Mouse (Mus musculus) ES-E14 (cell line): ENCODE measurements at regions not wholly inside any gene's neighbourhood (a gene's known extent, or its start where the extent isn't known, plus 50 kb on each side); places are given as distances from the start of the nearest gene placed in this dataset.

ENCODE experiments used
- MAFK ChIP-seq: IDR thresholded peaks from 2 replicates; pipeline ENCODE4 v1.6.1; 2014; ENCODE audit warnings: mild to moderate bottlenecking, low read depth, low read length, inconsistent platforms; ENCODE audit not compliant: insufficient read depth
- ZNF384 ChIP-seq: IDR thresholded peaks from 2 replicates; pipeline ENCODE4 v1.6.1; 2012; ENCODE audit warnings: low read depth, low read length, inconsistent platforms

DNA sequence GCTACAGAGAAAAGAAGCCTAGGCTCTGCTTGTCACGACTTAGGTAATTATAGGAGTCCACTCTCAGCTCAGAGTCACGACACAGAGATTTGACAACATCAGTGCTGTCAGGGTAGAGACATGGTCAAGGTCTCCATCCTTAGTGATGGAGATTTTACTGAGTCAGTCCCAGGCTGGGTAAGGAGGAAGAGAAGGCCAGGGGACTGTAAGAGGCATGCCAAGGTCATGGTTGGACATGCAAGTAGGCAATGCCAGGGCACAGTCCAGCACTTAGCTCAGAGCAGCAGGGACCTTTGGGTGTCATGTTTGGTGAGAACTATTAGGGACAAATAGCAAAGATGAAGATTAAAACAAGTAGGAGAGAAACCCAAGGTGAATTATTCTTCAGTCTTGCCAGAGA lies 200.7 kb upstream of the A230072I06Rik start:
- no peak for TF ChIP-seq ZNF384
- TF ChIP-seq MAFK, result no peak
